Mouse (Mus musculus): ENCODE results near the gene Cenpq.

DNA sequence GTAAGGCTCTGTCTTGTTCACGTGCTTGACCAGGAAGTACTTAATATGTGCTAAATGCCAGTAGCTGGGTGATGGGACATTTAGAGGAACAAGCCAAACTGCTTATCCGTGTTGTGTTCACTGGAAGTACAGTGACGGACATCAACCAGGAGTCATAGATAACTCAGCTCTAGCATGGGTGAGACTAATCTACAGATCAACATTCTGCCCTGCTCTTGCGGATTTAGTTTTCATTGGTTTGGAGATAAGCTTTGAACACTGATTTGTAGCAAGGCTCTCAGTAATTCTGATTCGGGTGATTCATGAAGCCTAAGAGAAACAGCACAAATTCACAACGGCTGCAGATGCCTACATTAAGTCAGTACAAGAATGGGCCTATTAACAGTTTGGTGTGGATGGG lies 52.7 kb downstream of the Cenpq start:
- TF ChIP-seq CTCF (IDR thresholded peaks at IDR 0.05; ENCODE audit: extremely low read depth, insufficient read depth, insufficient read length, insufficient replicate concordance) (no peak), POLR2A (IDR thresholded peaks at IDR 0.05; ENCODE audit: low read depth, low read length) (no peak)
